Mouse (Mus musculus): Measurements from ENCODE around the gene Wwc2. TPM values are rescaled to one million over a fixed set of nuclear protein-coding genes. Genes with fewer than 3 reads are reported as not detected.

Wwc2 gene
- total RNA-seq, 2 experiments from 2014 or later, result 27.1 to 27.3 TPM

- no peak for DNase-seq
Measured at GRCm38 (mm10) chr8:47939217-47939616, 51.5 kb downstream of the Wwc2 start.

GRCm38 (mm10) chr8:47936386-47936785 is 54.3 kb downstream of the Wwc2 start:
- DNase-seq, result no peak

- no peak for DNase-seq
Measured at GRCm38 (mm10) chr8:47935461-47935860, 55.3 kb downstream of the Wwc2 start.

GRCm38 (mm10) chr8:47933087-47933486 is 57.6 kb downstream of the Wwc2 start:
- DNase-seq, result no peak

GRCm38 (mm10) chr8:47932028-47932790 is 58.5 kb downstream of the Wwc2 start:
- DNase-seq, result no peak

GRCm38 (mm10) chr8:47931371-47931770 is 59.4 kb downstream of the Wwc2 start:
- DNase-seq, result peak in 1 of 2 experiments; percentile 23

GRCm38 (mm10) chr8:47929615-47930014 is 61.1 kb downstream of the Wwc2 start:
- DNase-seq, result no peak

- DNase-seq, result no peak
Measured at GRCm38 (mm10) chr8:47928604-47929185, 62.0 kb downstream of the Wwc2 start.

- no peak for DNase-seq
Measured at GRCm38 (mm10) chr8:47924921-47925320, 65.8 kb downstream of the Wwc2 start.

- DNase-seq, result no peak
Measured at GRCm38 (mm10) chr8:47922816-47923215, 67.9 kb downstream of the Wwc2 start.

GRCm38 (mm10) chr8:47922011-47922410 is 68.7 kb downstream of the Wwc2 start:
- no peak for DNase-seq

- no peak for DNase-seq
Measured at GRCm38 (mm10) chr8:47920575-47921144, 70.1 kb downstream of the Wwc2 start.

- DNase-seq, result no peak
Measured at GRCm38 (mm10) chr8:47917060-47918035, 73.4 kb downstream of the Wwc2 start.

- no peak for DNase-seq
Measured at GRCm38 (mm10) chr8:47915521-47915920, 75.2 kb downstream of the Wwc2 start.

GRCm38 (mm10) chr8:47914946-47915345 is 75.8 kb downstream of the Wwc2 start:
- no peak for DNase-seq

GRCm38 (mm10) chr8:47914161-47914560 is 76.6 kb downstream of the Wwc2 start:
- no peak for DNase-seq

- DNase-seq, result no peak
Measured at GRCm38 (mm10) chr8:47913621-47914020, 77.1 kb downstream of the Wwc2 start.

GRCm38 (mm10) chr8:47909681-47910080 is 81.0 kb downstream of the Wwc2 start:
- DNase-seq, result no peak

GRCm38 (mm10) chr8:47907056-47907455 is 83.7 kb downstream of the Wwc2 start:
- no peak for DNase-seq

- no peak for DNase-seq
Measured at GRCm38 (mm10) chr8:47906142-47906541, 84.6 kb downstream of the Wwc2 start.

- no peak for DNase-seq
Measured at GRCm38 (mm10) chr8:47905256-47905655, 85.5 kb downstream of the Wwc2 start.

GRCm38 (mm10) chr8:47904004-47904403 is 86.7 kb downstream of the Wwc2 start:
- no peak for DNase-seq

GRCm38 (mm10) chr8:47902704-47903103 is 88.0 kb downstream of the Wwc2 start:
- DNase-seq, result no peak
